Mouse (Mus musculus) embryonic facial prominence, embryonic 14.5 days (tissue): Measurements from ENCODE around the gene St6galnac4. TPM values are rescaled to one million over a fixed set of nuclear protein-coding genes. Genes with fewer than 3 reads are reported as not detected.
A peak's percentile ranks its signal among the peaks of the same experiment; 100 is the strongest.

Experiments
- ATAC-seq: fragments of 200-750 bp; cut with Nextera tagmentation; 2 replicates; pipeline ENCODE4 v1.8.0; 2017; ENCODE audit warnings: low read depth, moderate number of reproducible peaks, moderate TSS enrichment
- DNase-seq: peaks from one replicate; pipeline ENCODE4 v3.0.0-alpha.2; 2015; ENCODE audit warnings: low spot score
- H3K27ac ChIP-seq: fragments of 300-500 bp; sonication (generic); replicated peaks from 2 replicates; pipeline ENCODE4 v1.5.1; 2014; ENCODE audit warnings: low read depth, mild to moderate bottlenecking, low read length, moderate library complexity
- H3K27me3 ChIP-seq: fragments of 300-500 bp; sonication (generic); replicated peaks from 2 replicates; pipeline ENCODE4 v1.6.1; 2014; ENCODE audit warnings: low read length; ENCODE audit not compliant: control insufficient read depth, insufficient read depth
- H3K36me3 ChIP-seq: fragments of 300-500 bp; sonication (generic); 2 replicates; pipeline ENCODE4 v1.6.1; 2014; ENCODE audit warnings: low read length, mixed read lengths; ENCODE audit not compliant: control insufficient read depth, insufficient read depth
- H3K4me1 ChIP-seq: fragments of 300-500 bp; sonication (generic); 2 replicates; pipeline ENCODE4 v1.6.1; 2014; ENCODE audit warnings: antibody characterized with exemption, low read length; ENCODE audit not compliant: control insufficient read depth, insufficient read depth
- H3K4me2 ChIP-seq: fragments of 300-500 bp; sonication (generic); 2 replicates; pipeline ENCODE4 v1.6.1; 2014; ENCODE audit warnings: low read depth, mild to moderate bottlenecking, low read length, moderate library complexity, mixed read lengths
- H3K4me3 ChIP-seq: fragments of 300-500 bp; sonication (generic); 2 replicates; pipeline ENCODE4 v1.5.1; 2014; ENCODE audit warnings: low read depth, mild to moderate bottlenecking, low read length
- H3K9ac ChIP-seq: fragments of 300-500 bp; sonication (generic); 2 replicates; pipeline ENCODE4 v1.6.1; 2014; ENCODE audit warnings: low read depth, mild to moderate bottlenecking, low read length, moderate library complexity, mixed read lengths
- H3K9me3 ChIP-seq: fragments of 300-500 bp; sonication (generic); 2 replicates; pipeline ENCODE4 v1.6.1; 2016; ENCODE audit warnings: low read length; ENCODE audit not compliant: control insufficient read depth
- WGBS: fragments of 180-500 bp; shearing (Covaris S2); extraction: QIAGEN DNeasy Blood & Tissue Kit; methylation state at CpG from one replicate; pipeline ENCODE4 v1.1.7; 2014; 5-methylcytosine and 5-hydroxymethylcytosine counted together
- polyA plus RNA-seq: library from polyadenylated mRNA; unstranded; fragments of >200 nt; fragmentation: Nextera tagmentation; extraction: Ambion mirVana; gene quantifications from 2 replicates; pipeline ENCODE4 v1.2.1, GENCODE M21; 2014

The St6galnac4 gene
- polyA plus RNA-seq, 1 experiment from 2014 or later: 41.0 TPM

- H3K36me3 ChIP-seq: no peaks in the 10 kb centered on the region
- peak overlapping the region; percentile 25; the same call in 1 of the 2 replicates for H3K9ac ChIP-seq
- H3K27ac ChIP-seq: no peak overlapping the region
- peaks cover 5% of the 10 kb centered on the region for H3K4me1 ChIP-seq
- ATAC-seq: no peak
- no peak overlapping the region for H3K4me3 ChIP-seq
- H3K27me3 ChIP-seq: no peaks in the 10 kb centered on the region
- no peak overlapping the region for H3K4me2 ChIP-seq
- WGBS: 50% methylated on average over 6 of the region's 6 CpGs
- no peaks in the 10 kb centered on the region for H3K9me3 ChIP-seq
- no peak for DNase-seq
Observed at GRCm38 (mm10) chr2:32640550-32641051, 53.7 kb downstream of the St6galnac4 start.

- no peak for ATAC-seq
- Histone ChIP-seq H3K9ac (no peak overlapping the region), H3K4me3 (no peak overlapping the region), H3K9me3 (no peaks in the 10 kb centered on the region), H3K4me1 (peaks cover 17% of the 10 kb centered on the region), H3K36me3 (no peaks in the 10 kb centered on the region), H3K27ac (no peak overlapping the region), H3K4me2 (no peak overlapping the region), H3K27me3 (no peaks in the 10 kb centered on the region)
- DNase-seq: no peak
- 83% methylated on average over 5 of the region's 5 CpGs for WGBS
Observed at GRCm38 (mm10) chr2:32641810-32642209, 54.9 kb downstream of the St6galnac4 start.

- Histone ChIP-seq H3K9me3 (no peaks in the 10 kb centered on the region), H3K4me2 (no peak overlapping the region), H3K4me1 (peaks cover 21% of the 10 kb centered on the region), H3K36me3 (no peaks in the 10 kb centered on the region), H3K4me3 (no peak overlapping the region), H3K27me3 (no peaks in the 10 kb centered on the region), H3K27ac (no peak overlapping the region), H3K9ac (no peak overlapping the region)
- DNase-seq (peak; percentile 22), ATAC-seq (no peak)
- WGBS: 46% methylated on average over 7 of the region's 7 CpGs
Observed at GRCm38 (mm10) chr2:32642813-32643212, 55.9 kb downstream of the St6galnac4 start.

GRCm38 (mm10) chr2:32644083-32644482 lies 57.2 kb downstream of the St6galnac4 start:
- Histone ChIP-seq H3K27ac (no peak overlapping the region), H3K36me3 (no peaks in the 10 kb centered on the region), H3K9ac (no peak overlapping the region), H3K9me3 (no peaks in the 10 kb centered on the region), H3K4me3 (no peak overlapping the region), H3K4me1 (peaks cover 16% of the 10 kb centered on the region), H3K27me3 (no peaks in the 10 kb centered on the region), H3K4me2 (no peak overlapping the region)
- WGBS: 75% methylated on average over 9 of the region's 9 CpGs
- no peak for DNase-seq
- no peak for ATAC-seq

- no peaks in the 10 kb centered on the region for H3K9me3 ChIP-seq
- H3K4me3 ChIP-seq: no peak overlapping the region
- peaks cover 16% of the 10 kb centered on the region for H3K4me1 ChIP-seq
- 84% methylated on average over 8 of the region's 8 CpGs for WGBS
- no peak overlapping the region for H3K9ac ChIP-seq
- H3K36me3 ChIP-seq: no peaks in the 10 kb centered on the region
- DNase-seq (no peak), ATAC-seq (no peak)
- no peaks in the 10 kb centered on the region for H3K27me3 ChIP-seq
- H3K4me2 ChIP-seq: no peak overlapping the region
- H3K27ac ChIP-seq: no peak overlapping the region
Observed at GRCm38 (mm10) chr2:32644799-32645475, 58.0 kb downstream of the St6galnac4 start.

GRCm38 (mm10) chr2:32645647-32646046 lies 58.8 kb downstream of the St6galnac4 start:
- no peaks in the 10 kb centered on the region for H3K9me3 ChIP-seq
- 64% methylated on average over 3 of the region's 3 CpGs for WGBS
- no peak overlapping the region for H3K9ac ChIP-seq
- no peak overlapping the region for H3K4me2 ChIP-seq
- H3K27ac ChIP-seq: peak overlapping the region; percentile 85
- no peaks in the 10 kb centered on the region for H3K36me3 ChIP-seq
- DNase-seq (no peak), ATAC-seq (no peak)
- H3K4me3 ChIP-seq: no peak overlapping the region
- H3K4me1 ChIP-seq: peaks cover 16% of the 10 kb centered on the region
- H3K27me3 ChIP-seq: no peaks in the 10 kb centered on the region

GRCm38 (mm10) chr2:32646379-32647056 lies 59.6 kb downstream of the St6galnac4 start, which contains the start of gene Eng:
Eng (plus strand) TSS chr2:32646595.
- DNase-seq: peak; percentile 81
- Histone ChIP-seq H3K36me3 (no peaks in the 10 kb centered on the region), H3K9ac (peak within 1 kb of the TSS; percentile 66), H3K27ac (peak within 1 kb of the TSS; percentile 85), H3K9me3 (no peaks in the 10 kb centered on the region), H3K27me3 (no peaks in the 10 kb centered on the region), H3K4me2 (peak within 1 kb of the TSS; percentile 58), H3K4me1 (peaks cover 16% of the 10 kb centered on the region), H3K4me3 (peak within 1 kb of the TSS; percentile 41)
- WGBS: 55% methylated on average over 26 of the region's 31 CpGs
- ATAC-seq: peak; percentile 76

- H3K27ac ChIP-seq: no peak overlapping the region
- no peaks in the 10 kb centered on the region for H3K9me3 ChIP-seq
- H3K9ac ChIP-seq: peak overlapping the region; percentile 66; the same call in 1 of the 2 replicates
- peak overlapping the region; percentile 58 for H3K4me2 ChIP-seq
- no peak for ATAC-seq
- no peaks in the 10 kb centered on the region for H3K36me3 ChIP-seq
- DNase-seq: no peak
- no peaks in the 10 kb centered on the region for H3K27me3 ChIP-seq
- H3K4me1 ChIP-seq: peaks cover 16% of the 10 kb centered on the region
- 84% methylated on average over 7 of the region's 7 CpGs for WGBS
- H3K4me3 ChIP-seq: peak overlapping the region; percentile 41
Observed at GRCm38 (mm10) chr2:32647366-32647765, 60.5 kb downstream of the St6galnac4 start.
